Mouse (Mus musculus) ovary, adult 18-20 months (tissue): Measurements from ENCODE around the gene Pigh.

Experiments used
- DNase-seq: peaks from one replicate; pipeline ENCODE4 v3.0.0; 2022; ENCODE audit warnings: low spot score, mixed read lengths

Gene Pigh

DNA sequence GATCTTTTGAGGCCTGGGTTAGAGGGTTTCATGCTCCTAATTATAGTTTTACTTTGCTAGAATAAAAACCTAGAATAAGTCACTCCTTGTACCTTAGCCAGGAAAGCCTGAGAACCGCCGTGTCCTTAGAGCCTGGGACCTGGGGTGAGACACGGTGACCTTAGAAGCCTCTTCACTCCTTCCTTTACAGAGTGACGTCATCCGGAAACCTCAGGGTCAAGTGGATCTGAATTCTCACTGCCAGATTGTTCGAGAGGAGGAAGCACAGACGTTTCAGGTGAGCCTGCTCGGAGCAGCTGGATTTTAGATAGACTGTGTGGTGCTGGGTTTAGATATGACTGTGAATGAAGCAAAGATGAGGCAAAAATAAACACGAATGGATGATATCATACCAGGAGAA is 23.0 kb downstream of the Pigh start:
- no peak for DNase-seq

DNA sequence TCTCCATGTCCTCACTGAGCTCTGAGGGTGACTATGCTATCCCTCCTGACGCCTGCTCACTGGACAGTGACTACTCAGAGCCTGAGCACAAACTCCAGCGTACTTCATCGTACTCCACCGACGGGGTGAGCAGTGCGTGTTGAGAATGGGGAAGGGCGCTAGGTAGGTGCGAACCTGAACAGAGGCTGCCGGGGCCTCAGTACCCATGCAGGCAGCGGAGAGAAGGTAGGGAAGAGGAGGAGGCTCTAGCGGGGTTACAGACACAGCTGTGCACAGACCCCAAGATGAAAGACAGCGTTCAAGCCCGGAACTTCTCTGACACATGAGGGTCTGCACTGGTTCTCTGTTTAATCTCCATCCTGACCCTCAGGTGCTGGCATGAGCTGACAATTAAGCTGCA is 25.0 kb downstream of the Pigh start:
- DNase-seq, result no peak

DNA sequence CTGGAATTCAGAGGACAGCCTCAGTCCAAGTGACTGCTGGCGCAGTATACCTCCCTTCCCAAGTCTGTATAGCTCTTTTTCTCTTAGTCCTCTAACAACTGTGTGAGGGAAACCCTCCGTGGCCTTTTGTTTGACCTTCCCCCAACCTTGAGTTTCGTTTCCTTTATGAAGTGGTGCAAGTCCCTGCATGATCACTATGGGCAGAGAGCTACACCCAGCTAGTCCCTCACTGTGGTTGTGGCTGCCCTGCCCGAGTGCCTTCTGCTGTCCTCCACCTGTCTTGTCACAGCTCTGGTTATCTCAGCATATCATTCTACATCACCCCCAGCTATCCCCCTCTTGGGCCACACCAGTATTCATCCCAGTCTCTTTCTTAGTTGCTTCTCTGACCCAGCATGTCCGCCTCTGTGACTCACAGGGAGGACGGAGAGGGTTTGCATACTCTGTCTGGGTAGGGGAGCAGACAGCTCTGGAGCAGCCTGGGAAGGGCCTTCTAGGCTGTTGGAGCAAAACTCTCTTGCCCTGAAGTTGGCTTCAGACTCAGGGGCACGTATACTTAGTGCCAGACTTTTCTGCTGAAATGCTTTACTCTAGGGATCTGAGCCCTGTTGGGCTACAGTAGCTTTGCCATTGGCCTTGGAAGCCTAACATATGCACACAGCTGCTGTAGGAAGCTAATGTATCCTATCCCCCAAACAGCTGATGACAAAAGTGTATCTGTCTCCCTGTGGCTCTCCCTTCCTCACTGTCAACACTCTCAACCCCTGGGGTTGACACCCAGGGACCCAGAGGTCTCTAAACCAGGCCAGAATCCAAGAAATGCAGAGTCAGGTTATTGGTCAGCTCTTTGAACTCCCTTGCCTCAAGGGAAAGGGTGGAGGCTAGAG is 28.4 kb downstream of the Pigh start:
- DNase-seq, result no peak

DNA sequence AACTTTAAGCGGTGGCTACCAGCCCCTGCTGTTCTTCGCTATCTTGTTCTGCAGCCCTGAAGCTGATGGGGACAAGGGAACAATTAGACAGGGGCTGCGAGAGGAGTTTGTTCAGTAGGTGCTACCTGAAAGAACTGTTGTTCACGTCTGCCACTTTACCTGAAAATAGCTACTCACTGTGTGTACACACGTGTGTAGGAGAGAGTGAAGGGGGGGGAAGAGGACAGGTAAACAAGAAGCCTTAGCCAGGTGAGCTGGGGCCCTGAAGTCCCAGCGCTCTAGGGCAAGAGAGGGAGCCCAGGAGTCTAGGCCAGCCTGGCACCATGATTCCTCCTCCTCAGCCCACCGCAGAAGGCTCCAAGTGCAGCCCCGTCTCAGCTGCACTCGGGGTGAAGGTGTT is 29.3 kb downstream of the Pigh start:
- DNase-seq, result no peak

DNA sequence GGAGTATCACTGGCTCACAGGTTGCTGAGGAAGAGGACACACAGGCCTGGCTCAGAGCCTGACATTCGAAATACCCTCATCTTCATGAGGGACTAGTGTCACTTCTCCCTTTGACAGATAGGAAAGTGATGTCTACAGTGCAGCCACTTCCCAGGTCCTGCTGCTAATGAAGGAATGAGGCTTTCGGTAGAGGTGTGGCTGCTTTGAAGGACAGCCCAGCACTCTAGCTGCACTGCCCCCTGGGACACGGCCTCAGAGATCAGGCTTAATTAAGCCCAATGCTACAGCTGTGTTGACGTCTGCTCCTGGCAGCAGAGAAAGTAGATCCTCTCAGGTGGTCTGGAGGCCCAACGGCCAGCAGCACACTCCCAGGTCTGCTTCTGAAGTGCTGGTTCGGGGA is 29.9 kb downstream of the Pigh start:
- DNase-seq, result no peak

DNA sequence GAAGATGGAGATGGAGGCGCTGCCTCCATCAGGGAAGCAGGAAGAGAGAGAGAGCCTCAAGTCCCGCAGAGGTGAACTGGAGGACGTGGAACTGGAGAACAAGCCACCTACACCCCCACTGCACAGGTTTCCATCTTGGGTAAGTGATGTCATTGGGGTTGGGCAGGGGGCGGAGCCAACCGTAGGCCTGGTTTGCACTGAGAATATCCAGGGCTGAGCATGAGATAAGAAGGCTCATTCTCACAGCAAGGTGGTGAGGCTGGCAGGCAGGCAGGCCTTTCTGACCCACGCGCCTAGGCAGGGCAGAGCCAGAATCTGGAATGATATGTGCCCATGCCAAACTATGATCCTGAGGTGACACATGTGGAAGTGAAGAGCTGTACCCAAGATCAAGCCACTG is 34.2 kb downstream of the Pigh start:
- no peak for DNase-seq

DNA sequence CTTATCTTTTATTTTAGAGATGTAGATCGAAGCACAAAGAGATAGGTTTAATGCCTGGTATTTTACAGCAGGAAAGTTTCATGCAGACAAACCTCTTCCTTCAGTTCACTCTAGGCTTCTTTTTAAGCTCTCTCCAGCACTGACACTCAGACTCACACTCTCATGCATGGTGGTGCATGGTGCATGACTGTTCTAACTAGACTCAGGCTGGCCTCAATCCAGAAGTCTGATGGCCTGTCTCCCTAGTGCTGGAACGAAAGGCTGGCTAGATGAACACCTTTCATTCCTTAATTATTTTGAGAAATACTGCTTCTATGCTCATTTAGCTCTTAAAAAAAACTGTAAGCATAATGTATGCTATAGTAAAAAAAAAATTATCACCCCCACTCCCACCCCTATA is 37.4 kb downstream of the Pigh start:
- DNase-seq, result no peak

DNA sequence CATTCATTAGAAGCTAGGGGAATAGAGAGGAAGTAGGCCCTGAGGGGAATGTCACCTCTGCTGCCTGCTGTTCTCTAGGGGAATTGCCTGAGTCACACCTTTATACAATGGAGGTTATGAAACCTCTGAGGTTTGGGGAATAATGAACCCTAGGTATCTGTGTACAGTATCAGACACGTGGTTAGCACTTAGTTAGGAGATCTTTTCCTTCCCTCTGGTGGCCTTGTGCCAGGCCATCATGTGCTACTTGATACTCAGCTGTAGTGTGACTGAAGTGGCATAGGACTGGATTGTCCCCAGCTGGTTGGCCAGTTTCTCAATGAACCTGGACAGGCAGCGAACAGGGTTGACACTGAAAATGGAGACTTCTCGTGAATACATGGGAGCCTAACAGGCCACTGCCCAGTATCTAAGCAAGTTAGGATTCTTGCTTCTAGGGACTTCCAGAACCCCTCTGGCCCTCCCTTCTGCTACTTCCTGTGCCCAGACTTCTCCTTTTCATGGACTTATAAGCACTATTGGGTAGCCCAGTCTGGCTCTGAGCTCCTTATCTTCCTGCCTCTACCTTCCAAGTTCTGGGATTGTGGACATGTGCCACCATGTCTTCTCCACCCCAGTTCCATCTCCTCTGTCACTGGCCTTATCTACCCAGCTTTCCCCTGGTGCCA is 38.8 kb downstream of the Pigh start:
- no peak for DNase-seq

DNA sequence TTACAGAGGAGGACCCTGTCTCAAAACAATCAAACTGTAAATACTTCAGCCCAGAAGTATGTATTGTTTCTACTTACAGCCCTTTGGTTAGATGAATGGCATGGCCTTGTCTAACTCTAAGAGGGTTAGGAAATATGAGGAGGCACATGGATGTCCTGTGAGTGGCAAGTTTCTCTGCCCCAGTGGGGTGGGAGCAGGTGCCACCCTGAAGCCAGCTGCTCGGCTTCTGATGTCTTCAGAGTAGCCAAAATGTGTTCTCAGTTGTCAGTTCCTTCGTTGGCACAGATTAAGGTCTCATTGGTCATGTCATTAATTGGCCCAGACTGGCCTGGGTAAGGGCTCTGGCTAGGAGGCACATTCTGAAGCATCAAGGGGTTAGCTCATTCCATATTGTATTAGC is 39.6 kb downstream of the Pigh start:
- no peak for DNase-seq

DNA sequence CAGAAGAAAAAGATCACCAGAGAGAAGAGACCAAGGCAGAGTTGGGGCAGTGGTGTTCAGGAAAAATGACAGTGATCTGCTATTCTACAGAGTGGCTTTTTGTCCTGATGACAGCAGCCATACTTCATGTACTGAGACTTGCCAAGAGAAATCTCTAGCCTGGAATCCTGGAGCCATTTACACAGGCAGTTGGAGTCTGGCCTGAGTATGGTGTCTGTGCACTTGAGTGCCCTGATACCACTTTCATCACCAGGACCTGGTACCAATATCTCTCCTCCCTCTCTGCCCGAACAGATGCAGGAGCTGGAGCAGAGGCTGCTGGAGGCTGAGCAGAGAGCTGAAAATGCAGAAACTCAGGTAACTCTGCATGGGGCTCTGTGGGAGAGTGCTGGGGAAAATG is 40.6 kb downstream of the Pigh start:
- no peak for DNase-seq

DNA sequence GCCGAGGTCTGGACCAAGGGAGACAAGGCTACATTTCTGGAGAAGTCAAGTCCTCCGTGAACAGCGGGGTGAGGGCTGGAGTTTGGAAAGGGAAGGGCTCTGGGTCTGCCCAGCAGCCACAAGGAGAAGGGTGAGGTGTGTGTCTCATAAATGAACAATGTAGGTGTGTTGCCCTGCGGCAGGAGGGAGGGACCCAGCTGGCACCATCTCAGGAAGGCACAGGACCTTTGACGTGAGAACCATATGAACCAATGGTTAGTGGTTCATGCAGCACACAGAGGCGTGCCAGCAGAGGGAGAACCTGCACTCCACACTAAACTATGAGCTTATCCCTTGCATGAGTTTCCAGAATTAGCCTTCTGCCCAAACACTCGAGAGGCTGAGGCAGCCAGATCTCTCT is 42.2 kb downstream of the Pigh start:
- DNase-seq, result no peak

DNA sequence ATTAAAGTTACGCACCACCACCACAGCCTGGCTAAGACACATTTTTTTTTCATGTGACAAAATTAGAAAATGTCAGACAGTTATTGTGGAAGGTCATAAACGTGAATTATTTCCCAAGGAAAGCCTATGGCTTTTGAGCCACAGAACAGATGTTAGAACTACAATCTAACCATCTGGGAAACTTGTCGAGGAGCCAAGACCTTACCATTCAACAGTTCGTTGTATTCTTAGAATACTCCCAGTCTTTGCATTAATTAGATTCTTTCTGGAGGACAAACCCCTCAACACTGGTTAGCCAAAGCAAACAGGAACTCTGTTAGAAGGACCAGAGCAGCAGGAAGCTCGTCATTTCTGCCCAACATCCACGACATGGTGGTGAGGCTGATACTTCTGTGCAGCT is 43.3 kb downstream of the Pigh start:
- no peak for DNase-seq

DNA sequence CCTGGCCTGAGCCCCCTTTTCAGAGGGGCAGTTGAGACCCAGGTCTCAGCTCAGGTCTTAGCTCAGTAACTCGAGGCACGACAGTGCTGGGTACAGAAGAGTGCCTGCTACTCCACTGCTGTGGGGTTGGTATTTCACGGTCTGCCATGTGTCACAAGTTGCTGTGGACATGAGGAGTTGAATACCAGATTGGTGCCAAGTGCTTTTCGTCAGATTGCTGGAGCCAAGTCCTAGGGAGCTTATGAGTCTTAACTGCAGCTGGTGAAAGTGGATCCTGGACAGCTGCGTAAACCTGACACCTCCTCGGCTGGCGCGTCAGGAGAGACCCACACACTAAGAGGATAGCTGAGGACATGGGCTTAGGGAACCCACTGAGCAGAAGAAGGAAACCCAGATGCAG is 44.8 kb downstream of the Pigh start:
- no peak for DNase-seq

DNA sequence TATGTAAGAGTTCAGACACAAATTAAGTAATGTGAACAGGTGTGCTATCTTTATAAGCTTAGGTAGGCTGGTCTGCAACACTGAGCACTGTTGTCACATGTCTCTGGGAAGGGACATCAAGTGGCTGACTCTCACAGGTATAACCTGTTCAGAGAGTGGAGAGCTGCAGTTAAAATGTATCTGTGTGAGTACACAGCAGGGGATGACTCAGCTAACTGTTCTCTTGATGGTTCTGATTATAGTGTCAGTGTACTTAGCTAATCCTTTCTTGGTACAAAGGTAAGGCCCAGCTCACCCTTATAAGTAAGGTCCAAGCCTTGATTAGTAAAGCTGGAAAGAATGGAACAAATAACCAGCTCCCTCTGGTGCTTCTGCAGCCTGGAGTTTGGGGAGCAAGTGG is 48.0 kb downstream of the Pigh start:
- DNase-seq, result no peak

DNA sequence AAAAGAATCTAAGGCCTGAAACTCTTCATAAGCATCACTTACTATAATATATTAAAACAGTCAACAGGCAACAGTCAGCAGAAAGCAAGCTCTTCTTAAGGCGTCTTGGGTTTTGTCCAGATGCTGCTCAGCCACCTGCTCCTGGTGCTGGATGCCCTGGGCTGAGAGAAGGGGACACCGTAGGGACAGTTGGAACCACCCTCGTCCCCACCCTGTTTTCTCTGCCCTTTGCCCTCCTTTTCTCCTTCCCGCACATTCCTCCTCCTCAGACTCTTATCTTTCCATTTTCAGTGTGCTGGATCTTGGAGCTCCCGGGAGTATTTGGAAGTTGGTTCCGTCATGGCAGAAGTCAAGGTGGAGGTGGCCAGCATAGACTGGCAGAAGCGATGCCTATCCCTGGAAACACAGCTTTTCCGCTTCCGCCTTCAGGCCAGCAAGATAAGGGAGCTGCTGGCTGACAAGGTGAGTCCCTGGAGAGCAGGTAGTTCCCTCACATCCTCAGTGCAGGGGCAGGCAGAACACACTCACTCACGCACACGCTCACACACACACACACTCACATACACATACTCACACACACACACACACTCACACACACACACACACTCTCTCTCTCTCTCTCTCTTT is 49.1 kb downstream of the Pigh start:
- DNase-seq, result no peak

DNA sequence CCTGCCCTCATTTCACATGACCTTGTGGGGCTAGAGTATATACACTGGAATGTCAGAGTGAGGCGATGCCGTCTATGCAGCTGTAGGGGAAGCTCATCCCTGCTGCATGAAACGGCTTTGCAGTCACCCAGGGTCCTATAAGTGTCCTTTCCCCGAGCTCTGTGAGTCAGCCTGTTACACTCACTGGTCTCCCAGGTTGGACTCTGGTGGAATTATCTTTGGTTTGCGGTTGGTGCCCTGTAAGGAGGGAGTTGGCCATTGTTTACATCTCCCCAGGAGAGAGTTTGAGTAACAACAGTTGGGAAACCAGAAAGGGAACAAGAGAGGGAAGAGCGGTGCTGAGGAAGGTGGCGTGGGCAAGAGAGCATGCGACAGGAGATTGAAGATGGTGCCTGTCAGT is 49.7 kb downstream of the Pigh start:
- DNase-seq, result no peak

DNA sequence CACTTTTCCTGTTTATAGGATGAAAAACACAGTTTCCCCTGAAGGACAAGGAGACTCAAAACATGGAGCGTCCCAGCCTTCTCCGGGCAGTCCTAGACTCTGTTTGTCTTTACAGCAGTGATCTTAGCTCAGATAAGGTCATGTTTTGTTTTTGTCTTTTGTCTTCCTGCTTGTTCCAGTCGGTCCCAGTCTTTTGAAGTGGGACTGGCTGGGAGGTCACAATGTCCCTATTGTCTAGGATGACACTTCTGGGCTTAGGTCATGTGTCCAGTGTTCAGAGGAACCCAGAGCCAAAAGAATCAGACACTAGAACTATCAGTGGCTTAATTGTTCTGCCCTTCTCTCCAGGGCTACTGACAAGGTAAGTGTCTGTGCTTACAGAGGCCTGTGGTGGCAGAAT is 54.1 kb downstream of the Pigh start:
- no peak for DNase-seq

DNA sequence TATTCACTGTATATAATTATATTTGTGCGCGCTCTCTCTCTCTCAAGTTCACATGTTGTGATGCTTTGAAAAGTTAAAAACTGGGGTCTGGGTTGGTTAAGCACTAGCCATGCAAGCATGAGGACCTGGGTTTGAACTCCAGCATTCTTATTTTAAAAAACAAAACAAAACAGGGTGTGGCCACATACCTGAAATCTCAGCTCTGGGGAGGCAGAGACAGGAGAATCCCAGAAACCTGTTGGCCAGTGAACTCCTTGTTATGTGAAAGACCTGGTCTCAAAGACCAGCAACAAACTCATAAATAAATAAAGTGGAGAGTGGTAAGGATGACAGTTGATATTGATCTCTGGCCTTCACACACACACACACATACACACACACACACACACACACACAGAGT is 55.1 kb downstream of the Pigh start:
- no peak for DNase-seq
